Mouse (Mus musculus): ENCODE measurements around the gene Ormdl3.

DNA sequence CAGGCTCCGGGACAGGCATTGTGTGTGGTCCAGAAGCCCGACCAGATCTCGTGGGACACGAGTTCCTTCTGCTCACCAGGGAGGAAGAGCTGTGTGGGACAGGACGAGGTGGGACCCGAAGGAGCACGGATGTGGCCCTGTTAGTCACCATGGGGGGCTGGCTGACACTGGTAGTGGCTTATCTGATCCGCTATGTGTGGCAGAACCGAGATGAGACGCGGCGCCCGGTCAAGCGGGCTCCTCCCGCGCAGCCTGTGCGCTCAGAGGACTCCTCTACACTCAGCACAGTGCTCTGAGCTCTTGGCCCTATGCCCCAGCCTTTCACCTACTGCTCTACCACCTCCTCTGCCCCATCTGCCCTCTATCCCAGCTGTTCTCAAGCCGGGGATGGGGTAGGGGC is 12.1 kb upstream of the Ormdl3 start:
- TF ChIP-seq CTCF (IDR thresholded peaks at IDR 0.05; ENCODE audit: borderline replicate concordance, insufficient read depth, low read length) (no peak), POLR2A (IDR thresholded peaks at IDR 0.05; ENCODE audit: low read depth, low read length) (no peak)

Data from embryonic fibroblast, embryonic 13.5 days (primary cell).